Comparison of ENCODE assay signal across 9 mouse cellular contexts in genomic region chr1:21829909-21830455, GRCm38 (mm10).
DNase-seq lines count a peak whose midpoint lies in the region; ATAC-seq and TF ChIP-seq lines count a peak whose summit lies in the region.
"Had no signal": no experiment of that assay in that cellular context is flagged by ENCODE, and none has a peak within 500 bp of the region (broad histone marks: within the 10 kb centered on the region; RNA-seq: fewer than 3 reads in every experiment).

No protein-coding gene starts in this region.

- no peak for TF ChIP-seq CTCF in liver, adult 2 months (IDR thresholded peaks at IDR 0.05; ENCODE audit: low read depth, low read length)
- TF ChIP-seq CTCF in cerebellum, adult 2 months (IDR thresholded peaks at IDR 0.05; ENCODE audit: borderline replicate concordance, insufficient read depth, low read depth, low read length): no peak

- H3K4me1 ChIP-seq in liver, adult 2 months (ENCODE audit: control insufficient read depth, insufficient read depth, low read length): no peaks in the 10 kb centered on the region
- H3K4me1 ChIP-seq in heart, embryonic 11.5 days (ENCODE audit: control insufficient read depth, insufficient read depth, low read length): peaks cover 4% of the 10 kb centered on the region; the same call in 1 of the 2 replicates
- no peaks in the 10 kb centered on the region for H3K4me1 ChIP-seq in cerebellum, adult 2 months (ENCODE audit: control insufficient read depth, insufficient read depth, low read length)

- no peaks in the 10 kb centered on the region for H3K27me3 ChIP-seq in liver, adult 2 months (ENCODE audit: control insufficient read depth, insufficient read depth, low read length)
- no peaks in the 10 kb centered on the region for H3K27me3 ChIP-seq in heart, embryonic 11.5 days (ENCODE audit: control insufficient read depth, insufficient read depth, low read length)
- H3K27me3 ChIP-seq in cerebellum, adult 2 months (ENCODE audit: control insufficient read depth, insufficient read depth, low read length): no peaks in the 10 kb centered on the region

- H3K36me3 ChIP-seq in liver, adult 2 months (ENCODE audit: control insufficient read depth, insufficient read depth, low read length): no peaks in the 10 kb centered on the region
- H3K36me3 ChIP-seq in heart, embryonic 11.5 days (ENCODE audit: control insufficient read depth, insufficient read depth, low read length): no peaks in the 10 kb centered on the region

- ATAC-seq in activated CD4-positive, CD25-positive, alpha-beta regulatory T cell, adult 4 months: peak; percentile 88
- no peak; the same call in 1 of the 2 replicates for ATAC-seq in heart, embryonic 11.5 days (replicated peaks; ENCODE audit: insufficient number of reproducible peaks, low FRiP score, low TSS enrichment)

- no peak for TF ChIP-seq POLR2A in liver, adult 2 months (IDR thresholded peaks at IDR 0.05; ENCODE audit: extremely low read depth, insufficient read depth, low read length)
- TF ChIP-seq POLR2A in cerebellum, adult 2 months (IDR thresholded peaks at IDR 0.05; ENCODE audit: borderline replicate concordance, insufficient read depth, low read length): no peak

- no peaks in the 10 kb centered on the region for H3K79me2 ChIP-seq in liver, adult 2 months (ENCODE audit: control insufficient read depth, insufficient read depth, low read length)

- no peak overlapping the region for H3K4me3 ChIP-seq in liver, adult 2 months (ENCODE audit: insufficient read depth, low read depth, low read length)
- H3K4me3 ChIP-seq in heart, embryonic 11.5 days (ENCODE audit: low read depth, low read length): no peak overlapping the region
- H3K4me3 ChIP-seq in cerebellum, adult 2 months (replicated peaks; ENCODE audit: insufficient read depth, low read depth, low read length): no peak overlapping the region

- H3K4me2 ChIP-seq in heart, embryonic 11.5 days: peak overlapping the region; percentile 20
- H3K4me2 ChIP-seq: liver, embryonic 11.5 days had no signal

- H3K9ac ChIP-seq in liver, adult 2 months (ENCODE audit: low read depth, low read length): no peak overlapping the region
- no peak overlapping the region for H3K9ac ChIP-seq in heart, embryonic 11.5 days (ENCODE audit: low read depth, low read length)

- DNase-seq in liver, adult 2 months (ENCODE audit: extremely low read depth, low read depth, low spot score): peak; percentile 47
- DNase-seq in liver: no peak
- peak; percentile 1 for DNase-seq in lung, postnatal 36 days
- DNase-seq in adrenal gland, postnatal 10 days: no peak
- DNase-seq in cerebellum, adult 2 months: no peak
- no peak for DNase-seq in kidney, postnatal 36 days

- WGBS in liver, adult 2 months: 43% methylated on average over 6 of the region's 6 CpGs
- 34% methylated on average over 6 of the region's 6 CpGs for WGBS in heart, embryonic 11.5 days (ENCODE audit: insufficient replicate concordance)
- 63% methylated on average over 6 of the region's 6 CpGs for WGBS in cerebellum, adult 2 months

- no peaks in the 10 kb centered on the region for H3K9me3 ChIP-seq in heart, embryonic 11.5 days (replicated peaks; ENCODE audit: control insufficient read depth, low read length)

- H3K27ac ChIP-seq in liver, adult 2 months (replicated peaks; ENCODE audit: insufficient read depth, low read depth, low read length): no peak overlapping the region
- H3K27ac ChIP-seq in heart, embryonic 11.5 days (ENCODE audit: low read depth, low read length): peak overlapping the region; percentile 78
- no peak overlapping the region for H3K27ac ChIP-seq in cerebellum, adult 2 months (ENCODE audit: insufficient read depth, low read length)

Comparison
In these comparisons a context has a peak if more than half of its experiments do, and no peak if none do; other contexts are left out.
1. DNase-seq: peak in liver, adult 2 months (single experiment) and lung, postnatal 36 days (single experiment); none in liver (single experiment), adrenal gland, postnatal 10 days (single experiment), cerebellum, adult 2 months (0 of 2) and kidney, postnatal 36 days (0 of 2).